Mouse (Mus musculus): ENCODE results near the gene Gm8113. TPM values are rescaled to one million over a fixed set of nuclear protein-coding genes. Genes with fewer than 3 reads are reported as not detected.
A peak's percentile ranks its signal among the peaks of the same experiment; 100 is the strongest.
"Not testable (repeated sequence)": the region's sequence is repeated elsewhere in the genome, so short reads cannot be mapped to it uniquely, and the experiment has no call there.

Gene Gm8113
- total and polyA plus RNA-seq, 2 experiments from 2014 or later: 20.5 to 32.3 TPM

GRCm38 (mm10) chr14:43918214-43918613, 7.0 kb upstream of the Gm8113 start:
- not testable (repeated sequence) for H3K4me1 ChIP-seq (ENCODE audit: control insufficient read depth, insufficient read depth); H3K4me3 ChIP-seq (ENCODE audit: low read depth, low read length); H3K36me3 ChIP-seq (replicated peaks; ENCODE audit: control insufficient read depth, insufficient read depth, low read length); H3K27ac ChIP-seq (ENCODE audit: low read depth); ATAC-seq (ENCODE audit: insufficient read depth, low read depth); H3K27me3 ChIP-seq (ENCODE audit: control insufficient read depth, insufficient read depth, low read length); H3K4me2 ChIP-seq (ENCODE audit: low read depth, low read length); DNase-seq (ENCODE audit: low spot score); H3K9me3 ChIP-seq (replicated peaks; ENCODE audit: control insufficient read depth, low read length); H3K9ac ChIP-seq (replicated peaks; ENCODE audit: low read depth, low read length)

GRCm38 (mm10) chr14:43923459-43923858, 1.7 kb upstream of the Gm8113 start, which contains the start of gene Ear10:
Ear10 (minus strand) TSS chr14:43923559.
- not testable (repeated sequence) for H3K27me3 ChIP-seq (ENCODE audit: control insufficient read depth, insufficient read depth, low read length); H3K4me3 ChIP-seq (ENCODE audit: low read depth, low read length); H3K4me2 ChIP-seq (ENCODE audit: low read depth, low read length); H3K9me3 ChIP-seq (replicated peaks; ENCODE audit: control insufficient read depth, low read length); H3K4me1 ChIP-seq (ENCODE audit: control insufficient read depth, insufficient read depth); H3K36me3 ChIP-seq (replicated peaks; ENCODE audit: control insufficient read depth, insufficient read depth, low read length); H3K9ac ChIP-seq (replicated peaks; ENCODE audit: low read depth, low read length); ATAC-seq (ENCODE audit: insufficient read depth, low read depth); H3K27ac ChIP-seq (ENCODE audit: low read depth); DNase-seq (ENCODE audit: low spot score)
- WGBS: 68% methylated on average over 3 of the region's 3 CpGs

GRCm38 (mm10) chr14:43925404-43925950, 287 bp downstream of the Gm8113 start:
- peak overlapping the region; percentile 61 for H3K4me3 ChIP-seq (ENCODE audit: low read depth, low read length)
- H3K4me2 ChIP-seq (ENCODE audit: low read depth, low read length): peak overlapping the region; percentile 59
- peak overlapping the region; percentile 92 for H3K27ac ChIP-seq (ENCODE audit: low read depth)
- not testable (repeated sequence) for H3K36me3 ChIP-seq (replicated peaks; ENCODE audit: control insufficient read depth, insufficient read depth, low read length); H3K27me3 ChIP-seq (ENCODE audit: control insufficient read depth, insufficient read depth, low read length); H3K4me1 ChIP-seq (ENCODE audit: control insufficient read depth, insufficient read depth); H3K9me3 ChIP-seq (replicated peaks; ENCODE audit: control insufficient read depth, low read length)
- DNase-seq (ENCODE audit: low spot score) (peak; percentile 20), ATAC-seq (ENCODE audit: insufficient read depth, low read depth) (peak; percentile 51; the same call in 1 of the 2 replicates)
- peak overlapping the region; percentile 65 for H3K9ac ChIP-seq (replicated peaks; ENCODE audit: low read depth, low read length)
- 3% methylated on average over 21 of the region's 21 CpGs for WGBS

GRCm38 (mm10) chr14:43932991-43933390, 7.8 kb downstream of the Gm8113 start:
- not testable (repeated sequence) for ATAC-seq (ENCODE audit: insufficient read depth, low read depth)

GRCm38 (mm10) chr14:43933399-43933798, 8.2 kb downstream of the Gm8113 start:
- H3K9me3 ChIP-seq (replicated peaks; ENCODE audit: control insufficient read depth, low read length); DNase-seq (ENCODE audit: low spot score); H3K27me3 ChIP-seq (ENCODE audit: control insufficient read depth, insufficient read depth, low read length); ATAC-seq (ENCODE audit: insufficient read depth, low read depth); H3K27ac ChIP-seq (ENCODE audit: low read depth); H3K4me2 ChIP-seq (ENCODE audit: low read depth, low read length); H3K4me3 ChIP-seq (ENCODE audit: low read depth, low read length); H3K36me3 ChIP-seq (replicated peaks; ENCODE audit: control insufficient read depth, insufficient read depth, low read length); H3K9ac ChIP-seq (replicated peaks; ENCODE audit: low read depth, low read length); H3K4me1 ChIP-seq (ENCODE audit: control insufficient read depth, insufficient read depth): not testable (repeated sequence)
- WGBS: 46% methylated on average over 5 of the region's 5 CpGs

More at GRCm38 (mm10) chr14:43932991-43933390, 7.8 kb downstream of the Gm8113 start:
- H3K9ac ChIP-seq (replicated peaks; ENCODE audit: low read depth, low read length); DNase-seq (ENCODE audit: low spot score); H3K4me1 ChIP-seq (ENCODE audit: control insufficient read depth, insufficient read depth); H3K4me3 ChIP-seq (ENCODE audit: low read depth, low read length); H3K36me3 ChIP-seq (replicated peaks; ENCODE audit: control insufficient read depth, insufficient read depth, low read length); H3K27me3 ChIP-seq (ENCODE audit: control insufficient read depth, insufficient read depth, low read length); H3K4me2 ChIP-seq (ENCODE audit: low read depth, low read length); H3K9me3 ChIP-seq (replicated peaks; ENCODE audit: control insufficient read depth, low read length); H3K27ac ChIP-seq (ENCODE audit: low read depth): not testable (repeated sequence)
- peak; percentile 63 for TF ChIP-seq CTCF (IDR thresholded peaks at IDR 0.05; ENCODE audit: low read depth)
- WGBS: 11% methylated on average over 8 of the region's 8 CpGs

GRCm38 (mm10) chr14:43953382-43953781, 28.2 kb downstream of the Gm8113 start:
- not testable (repeated sequence) for H3K36me3 ChIP-seq (replicated peaks; ENCODE audit: control insufficient read depth, insufficient read depth, low read length); H3K27ac ChIP-seq (ENCODE audit: low read depth); H3K4me1 ChIP-seq (ENCODE audit: control insufficient read depth, insufficient read depth); H3K4me2 ChIP-seq (ENCODE audit: low read depth, low read length); ATAC-seq (ENCODE audit: insufficient read depth, low read depth); H3K9ac ChIP-seq (replicated peaks; ENCODE audit: low read depth, low read length); H3K4me3 ChIP-seq (ENCODE audit: low read depth, low read length); H3K27me3 ChIP-seq (ENCODE audit: control insufficient read depth, insufficient read depth, low read length); DNase-seq (ENCODE audit: low spot score); H3K9me3 ChIP-seq (replicated peaks; ENCODE audit: control insufficient read depth, low read length)
- 60% methylated on average over 2 of the region's 2 CpGs for WGBS

- not testable (repeated sequence) for H3K9ac ChIP-seq (replicated peaks; ENCODE audit: low read depth, low read length); H3K27ac ChIP-seq (ENCODE audit: low read depth); H3K4me3 ChIP-seq (ENCODE audit: low read depth, low read length); DNase-seq (ENCODE audit: low spot score); H3K36me3 ChIP-seq (replicated peaks; ENCODE audit: control insufficient read depth, insufficient read depth, low read length); ATAC-seq (ENCODE audit: insufficient read depth, low read depth); H3K9me3 ChIP-seq (replicated peaks; ENCODE audit: control insufficient read depth, low read length); H3K4me1 ChIP-seq (ENCODE audit: control insufficient read depth, insufficient read depth); H3K27me3 ChIP-seq (ENCODE audit: control insufficient read depth, insufficient read depth, low read length); H3K4me2 ChIP-seq (ENCODE audit: low read depth, low read length)
- no CpG with 5 or more reads among the region's 1 CpGs for WGBS
These were observed 29.9 kb downstream of the Gm8113 start for GRCm38 (mm10) chr14:43955074-43955473.

- H3K27ac ChIP-seq (ENCODE audit: low read depth); DNase-seq (ENCODE audit: low spot score); H3K27me3 ChIP-seq (ENCODE audit: control insufficient read depth, insufficient read depth, low read length); H3K4me3 ChIP-seq (ENCODE audit: low read depth, low read length); H3K9me3 ChIP-seq (replicated peaks; ENCODE audit: control insufficient read depth, low read length); H3K4me1 ChIP-seq (ENCODE audit: control insufficient read depth, insufficient read depth); H3K36me3 ChIP-seq (replicated peaks; ENCODE audit: control insufficient read depth, insufficient read depth, low read length); H3K9ac ChIP-seq (replicated peaks; ENCODE audit: low read depth, low read length); ATAC-seq (ENCODE audit: insufficient read depth, low read depth); H3K4me2 ChIP-seq (ENCODE audit: low read depth, low read length): not testable (repeated sequence)
- WGBS: no CpG with 5 or more reads among the region's 2 CpGs
These were observed 31.6 kb downstream of the Gm8113 start, which contains the start of gene Ang5 for GRCm38 (mm10) chr14:43956769-43957168. Ang5 (plus strand) TSS chr14:43957069.

Data from heart, postnatal 0 days (tissue).